Mouse (Mus musculus): ENCODE data around the gene Rad51d. TPM values are rescaled to one million over a fixed set of nuclear protein-coding genes. Genes with fewer than 3 reads are reported as not detected.
"Not testable (repeated sequence)": the region's sequence is repeated elsewhere in the genome, so short reads cannot be mapped to it uniquely, and the experiment has no call there.

Rad51d gene
- polyA plus RNA-seq, 1 experiment from 2014 or later: 14.2 TPM

DNA sequence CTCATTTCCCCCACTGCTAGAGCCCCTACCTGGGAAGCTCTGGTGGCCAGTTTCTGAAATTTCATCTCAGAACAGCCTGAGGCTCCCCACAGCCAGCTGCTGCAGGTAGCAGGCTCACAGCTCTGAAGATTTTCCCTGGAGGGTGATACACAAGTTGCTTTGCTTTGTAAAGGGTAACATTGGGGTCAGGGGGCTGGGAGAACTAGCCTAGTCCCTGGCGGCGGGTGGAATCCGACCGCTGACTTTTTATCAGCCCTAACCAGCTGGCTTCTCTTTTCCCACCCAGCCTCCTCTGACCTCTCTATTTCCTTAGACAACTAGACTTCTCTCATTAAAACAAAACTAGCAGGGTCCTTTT is 44.4 kb downstream of the Rad51d start:
- peaks cover 18% of the 10 kb centered on the region for H3K4me1 ChIP-seq
- H3K4me3 ChIP-seq: peak overlapping the region; percentile 49
- whole genome bisulfite sequencing: 4% methylated on average over 4 of the region's 4 CpGs
- H3K27ac ChIP-seq: peak overlapping the region; percentile 86
- H3K36me3 ChIP-seq: no peaks in the 10 kb centered on the region
- peak; percentile 88 for DNase-seq (ENCODE audit: low spot score)
- no peaks in the 10 kb centered on the region for H3K27me3 ChIP-seq (ENCODE audit: insufficient read depth, poor library complexity, severe bottlenecking)
- H3K9me3 ChIP-seq: no peaks in the 10 kb centered on the region

- Histone ChIP-seq H3K4me1 (peaks cover 23% of the 10 kb centered on the region), H3K36me3 (no peaks in the 10 kb centered on the region), H3K4me3 (peak overlapping the region; percentile 49), H3K27ac (peak overlapping the region; percentile 86), H3K9me3 (no peaks in the 10 kb centered on the region), H3K27me3 (ENCODE audit: insufficient read depth, poor library complexity, severe bottlenecking) (no peaks in the 10 kb centered on the region)
- 20% methylated on average over 16 of the region's 16 CpGs for WGBS
- DNase-seq (ENCODE audit: low spot score): peak; percentile 94
Measured at GRCm38 (mm10) chr11:82845415-82846078, 44.9 kb downstream of the Rad51d start.

GRCm38 (mm10) chr11:82844771-82845414 is 45.5 kb downstream of the Rad51d start:
- no peaks in the 10 kb centered on the region for H3K27me3 ChIP-seq (ENCODE audit: insufficient read depth, poor library complexity, severe bottlenecking)
- peaks cover 27% of the 10 kb centered on the region for H3K4me1 ChIP-seq
- H3K4me3 ChIP-seq: peak overlapping the region; percentile 49
- DNase-seq (ENCODE audit: low spot score): no peak
- 67% methylated on average over 11 of the region's 11 CpGs for WGBS
- no peaks in the 10 kb centered on the region for H3K36me3 ChIP-seq
- no peaks in the 10 kb centered on the region for H3K9me3 ChIP-seq
- H3K27ac ChIP-seq: peak overlapping the region; percentile 86; the same call in 1 of the 2 replicates

DNA sequence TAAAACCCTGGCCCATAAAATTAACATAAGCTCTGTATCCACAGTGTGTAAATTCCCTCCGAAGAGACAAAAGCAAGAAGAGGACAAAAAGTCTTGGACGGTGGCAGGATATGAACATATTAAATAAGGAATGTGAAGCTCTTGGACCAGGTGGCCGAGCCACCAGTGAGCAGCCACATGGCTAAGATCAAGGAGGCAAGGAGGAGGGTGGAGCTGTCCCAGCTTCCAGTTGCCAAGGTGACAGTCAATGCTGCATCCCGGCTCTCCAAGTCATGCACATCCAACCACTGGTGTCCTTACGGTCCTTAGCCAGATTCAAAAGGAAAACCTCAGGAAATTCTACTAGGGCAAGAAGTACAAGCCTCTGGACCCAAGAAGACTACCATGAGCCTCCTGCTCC is 51.9 kb downstream of the Rad51d start:
- Histone ChIP-seq H3K4me1 (peaks cover 11% of the 10 kb centered on the region), H3K27ac (no peak overlapping the region), H3K9me3 (no peaks in the 10 kb centered on the region), H3K36me3 (no peaks in the 10 kb centered on the region), H3K4me3 (no peak overlapping the region), H3K27me3 (ENCODE audit: insufficient read depth, poor library complexity, severe bottlenecking) (no peaks in the 10 kb centered on the region)
- WGBS: 64% methylated on average over 5 of the region's 5 CpGs
- no peak for DNase-seq (ENCODE audit: low spot score)

- 58% methylated on average over 7 of the region's 7 CpGs for WGBS
- no peaks in the 10 kb centered on the region for H3K36me3 ChIP-seq
- H3K27me3 ChIP-seq (ENCODE audit: insufficient read depth, poor library complexity, severe bottlenecking): no peaks in the 10 kb centered on the region
- peaks cover 11% of the 10 kb centered on the region for H3K4me1 ChIP-seq
- no peak for DNase-seq (ENCODE audit: low spot score)
- H3K4me3 ChIP-seq: no peak overlapping the region
- no peak overlapping the region for H3K27ac ChIP-seq
- H3K9me3 ChIP-seq: no peaks in the 10 kb centered on the region
Measured at GRCm38 (mm10) chr11:82837848-82838247, 52.6 kb downstream of the Rad51d start.

DNA sequence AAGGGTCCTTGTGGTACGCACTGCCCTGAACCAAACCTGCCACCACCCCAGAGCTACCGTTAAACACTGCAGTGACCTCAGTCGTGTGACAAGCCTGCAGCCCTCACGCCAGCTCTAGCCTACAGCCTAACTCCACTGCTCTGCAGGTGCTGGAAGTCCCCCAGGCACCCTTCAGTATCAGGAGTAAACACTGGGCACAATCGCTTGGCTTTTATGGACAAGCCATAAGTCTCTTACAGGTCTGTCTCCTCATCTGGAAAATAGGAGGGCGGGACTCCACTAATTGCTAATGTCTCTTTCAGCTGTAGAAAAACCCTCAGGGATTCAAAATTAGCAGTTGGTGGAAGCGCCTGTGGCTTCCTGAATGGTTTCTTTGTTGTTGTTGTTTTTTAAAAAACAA is 53.2 kb downstream of the Rad51d start:
- no peak overlapping the region for H3K4me3 ChIP-seq
- peaks cover 11% of the 10 kb centered on the region for H3K4me1 ChIP-seq
- H3K27me3 ChIP-seq (ENCODE audit: insufficient read depth, poor library complexity, severe bottlenecking): no peaks in the 10 kb centered on the region
- 71% methylated on average over 7 of the region's 7 CpGs for WGBS
- no peak overlapping the region for H3K27ac ChIP-seq
- H3K9me3 ChIP-seq: no peaks in the 10 kb centered on the region
- no peaks in the 10 kb centered on the region for H3K36me3 ChIP-seq
- DNase-seq (ENCODE audit: low spot score): no peak

GRCm38 (mm10) chr11:82835616-82836432 is 54.6 kb downstream of the Rad51d start:
- no peak overlapping the region for H3K27ac ChIP-seq
- 75% methylated on average over 11 of the region's 11 CpGs for WGBS
- H3K4me3 ChIP-seq: no peak overlapping the region
- H3K9me3 ChIP-seq: no peaks in the 10 kb centered on the region
- no peaks in the 10 kb centered on the region for H3K36me3 ChIP-seq
- peaks cover 22% of the 10 kb centered on the region for H3K4me1 ChIP-seq
- no peak for DNase-seq (ENCODE audit: low spot score)
- H3K27me3 ChIP-seq (ENCODE audit: insufficient read depth, poor library complexity, severe bottlenecking): no peaks in the 10 kb centered on the region

DNA sequence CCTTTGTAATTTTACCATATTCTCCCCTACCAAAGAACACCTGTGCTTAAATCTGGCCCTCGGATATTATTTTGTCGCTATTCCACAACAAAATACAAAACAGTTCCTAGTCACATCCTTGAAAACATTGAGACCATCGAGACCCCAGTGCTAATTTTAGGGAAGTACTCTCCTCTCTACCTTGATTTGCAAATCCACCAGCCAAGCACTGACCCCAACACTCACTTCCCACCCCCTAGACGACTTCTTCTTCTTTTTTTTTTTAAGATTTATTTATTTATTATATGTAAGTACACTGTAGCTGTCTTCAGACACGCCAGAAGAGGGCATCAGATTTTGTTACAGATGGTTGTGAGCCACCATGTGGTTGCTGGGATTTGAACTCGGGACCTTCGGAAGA is 56.1 kb downstream of the Rad51d start:
- H3K9me3 ChIP-seq; H3K27me3 ChIP-seq (ENCODE audit: insufficient read depth, poor library complexity, severe bottlenecking); H3K27ac ChIP-seq; H3K4me3 ChIP-seq; H3K36me3 ChIP-seq; DNase-seq (ENCODE audit: low spot score): not testable (repeated sequence)
- 87% methylated on average over 7 of the region's 7 CpGs for WGBS
- peaks cover 17% of the 10 kb centered on the region; the same call in 1 of the 2 replicates for H3K4me1 ChIP-seq

- WGBS: 86% methylated on average over 8 of the region's 8 CpGs
- Histone ChIP-seq H3K9me3 (no peaks in the 10 kb centered on the region), H3K27me3 (ENCODE audit: insufficient read depth, poor library complexity, severe bottlenecking) (no peaks in the 10 kb centered on the region), H3K36me3 (no peaks in the 10 kb centered on the region), H3K4me3 (no peak overlapping the region), H3K4me1 (peaks cover 17% of the 10 kb centered on the region; the same call in 1 of the 2 replicates), H3K27ac (no peak overlapping the region)
- no peak for DNase-seq (ENCODE audit: low spot score)
Measured at GRCm38 (mm10) chr11:82833929-82834328, 56.5 kb downstream of the Rad51d start.

DNA sequence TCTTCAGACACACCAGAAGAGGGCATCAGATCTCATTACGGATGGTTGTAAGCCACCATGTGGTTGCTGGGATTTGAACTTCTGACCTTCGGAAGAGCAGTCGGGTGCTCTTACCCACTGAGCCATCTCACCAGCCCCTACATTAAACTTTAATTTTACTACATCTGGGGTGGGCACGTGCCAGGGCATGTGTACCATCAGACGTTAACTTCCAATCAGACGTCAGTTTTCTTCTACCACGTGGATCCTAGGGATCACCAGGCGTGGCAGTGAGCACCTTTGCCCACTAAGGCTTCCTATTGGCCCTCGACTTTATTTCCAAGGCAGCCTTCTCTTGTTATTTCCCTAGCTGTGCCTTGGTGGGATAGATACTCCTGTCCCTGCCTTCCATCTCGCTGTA is 58.0 kb downstream of the Rad51d start:
- H3K4me1 ChIP-seq: peaks cover 14% of the 10 kb centered on the region; the same call in 1 of the 2 replicates
- H3K9me3 ChIP-seq; H3K36me3 ChIP-seq; H3K27me3 ChIP-seq (ENCODE audit: insufficient read depth, poor library complexity, severe bottlenecking); H3K27ac ChIP-seq; DNase-seq (ENCODE audit: low spot score); H3K4me3 ChIP-seq: not testable (repeated sequence)
- WGBS: 81% methylated on average over 10 of the region's 10 CpGs

DNA sequence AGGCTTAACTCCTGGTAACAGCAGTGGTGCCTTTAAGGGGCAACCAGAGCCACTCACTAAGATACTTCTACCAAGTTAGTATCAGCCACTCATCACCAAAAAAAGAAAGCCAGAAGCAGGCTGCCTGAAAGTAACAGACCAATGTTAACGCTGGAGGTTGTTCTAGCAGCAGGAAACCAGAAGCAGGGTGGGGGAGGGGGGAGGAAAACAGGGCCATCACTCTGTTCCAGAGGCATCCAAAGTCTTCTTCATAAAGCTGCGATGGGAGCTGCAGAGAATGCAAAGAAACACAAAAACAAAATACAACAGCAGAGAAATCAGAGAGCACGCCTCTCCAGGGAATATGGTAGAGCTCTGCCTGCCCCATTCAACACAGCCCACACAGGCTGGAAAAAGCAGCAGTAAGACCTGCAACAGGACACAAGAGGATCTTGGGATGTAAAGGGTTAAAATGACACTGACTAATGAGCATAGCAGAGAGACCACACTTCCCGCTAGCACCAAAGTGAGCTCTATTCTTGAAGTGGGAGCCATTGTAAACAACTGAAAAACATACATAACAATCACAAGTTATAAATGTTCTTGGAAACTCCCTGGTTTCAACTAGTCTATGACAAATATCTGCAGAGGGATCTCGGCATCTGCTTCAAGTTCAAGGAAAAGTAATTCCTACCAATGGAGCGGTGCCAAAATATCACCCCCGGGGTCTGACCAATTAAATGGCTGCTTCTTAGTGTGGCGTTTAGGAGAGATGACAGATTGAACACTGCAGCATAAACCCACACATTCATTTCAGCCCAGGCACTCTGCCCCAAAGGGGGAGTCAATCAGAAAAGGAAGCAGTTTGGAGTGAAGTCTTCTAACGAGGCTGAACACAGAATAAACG is 59.2 kb downstream of the Rad51d start:
- no peak for DNase-seq (ENCODE audit: low spot score)
- WGBS: 15% methylated on average over 10 of the region's 10 CpGs
- Histone ChIP-seq H3K9me3 (no peaks in the 10 kb centered on the region), H3K27ac (0 out of 2 replicates have a peak overlapping the region, but pooled peaks have one; percentile 44), H3K4me3 (peak overlapping the region; percentile 13), H3K36me3 (no peaks in the 10 kb centered on the region), H3K27me3 (ENCODE audit: insufficient read depth, poor library complexity, severe bottlenecking) (no peaks in the 10 kb centered on the region), H3K4me1 (peaks cover 14% of the 10 kb centered on the region; the same call in 1 of the 2 replicates)

GRCm38 (mm10) chr11:82826818-82827217 is 63.6 kb downstream of the Rad51d start:
- no peak overlapping the region for H3K4me3 ChIP-seq
- no peak overlapping the region for H3K27ac ChIP-seq
- DNase-seq (ENCODE audit: low spot score): no peak
- H3K36me3 ChIP-seq: no peaks in the 10 kb centered on the region
- H3K9me3 ChIP-seq: no peaks in the 10 kb centered on the region
- H3K4me1 ChIP-seq: peaks cover 18% of the 10 kb centered on the region; the same call in 1 of the 2 replicates
- H3K27me3 ChIP-seq (ENCODE audit: insufficient read depth, poor library complexity, severe bottlenecking): no peaks in the 10 kb centered on the region
